Mouse (Mus musculus) liver, postnatal 0 days (tissue): ENCODE data around the gene Prkd2. TPM values are rescaled to one million over a fixed set of nuclear protein-coding genes. Genes with fewer than 3 reads are reported as not detected.

Source experiments
- ATAC-seq: fragments of 200-750 bp; cut with Nextera tagmentation; 2 replicates; pipeline ENCODE4 v1.8.0; 2017; ENCODE audit warnings: mild to moderate bottlenecking, moderate library complexity
- DNase-seq: peaks from one replicate; pipeline ENCODE4 v3.0.0-alpha.2; 2016
- H3K27ac ChIP-seq: fragments of 300-500 bp; sonication (generic); 2 replicates; pipeline ENCODE4 v1.5.1; 2014; ENCODE audit warnings: antibody characterized with exemption, moderate library complexity, mild to moderate bottlenecking, low read depth
- H3K27me3 ChIP-seq: fragments of 300-500 bp; sonication (generic); 2 replicates; pipeline ENCODE4 v1.6.1; 2014; ENCODE audit warnings: low read length, control low read depth, mixed read lengths; ENCODE audit not compliant: insufficient read depth
- H3K36me3 ChIP-seq: fragments of 300-500 bp; sonication (generic); replicated peaks from 2 replicates; pipeline ENCODE4 v1.6.1; 2014; ENCODE audit warnings: mild to moderate bottlenecking, control low read depth, low read length, moderate library complexity, mixed read lengths; ENCODE audit not compliant: insufficient read depth
- H3K4me1 ChIP-seq: fragments of 300-500 bp; sonication (generic); 2 replicates; pipeline ENCODE4 v1.6.1; 2014; ENCODE audit warnings: antibody characterized with exemption, mild to moderate bottlenecking, control low read depth; ENCODE audit not compliant: insufficient read depth
- H3K4me2 ChIP-seq: fragments of 300-500 bp; sonication (generic); 2 replicates; pipeline ENCODE4 v1.6.1; 2014; ENCODE audit warnings: low read depth, mild to moderate bottlenecking, low read length, moderate library complexity, mixed read lengths
- H3K4me3 ChIP-seq: fragments of 300-500 bp; sonication (generic); 2 replicates; pipeline ENCODE4 v1.5.1; 2014; ENCODE audit warnings: low read depth, low read length
- H3K9ac ChIP-seq: fragments of 300-500 bp; sonication (generic); replicated peaks from 2 replicates; pipeline ENCODE4 v1.6.1; 2014; ENCODE audit warnings: mild to moderate bottlenecking, moderate library complexity
- H3K9me3 ChIP-seq: fragments of 300-500 bp; sonication (generic); 2 replicates; pipeline ENCODE4 v1.6.1; 2016; ENCODE audit warnings: mild to moderate bottlenecking, control low read depth, low read length, mixed read lengths
- CTCF ChIP-seq: sonication (generic); IDR thresholded peaks from 2 replicates; pipeline ENCODE4 v1.5.1; 2016; ENCODE audit warnings: antibody characterized with exemption, low read depth
- EP300 ChIP-seq: IDR thresholded peaks from 2 replicates; pipeline ENCODE4 v1.6.1; 2016; ENCODE audit warnings: antibody characterized with exemption, low read depth, mild to moderate bottlenecking
- WGBS: fragments of 180-500 bp; shearing (Covaris S2); extraction: QIAGEN DNeasy Blood & Tissue Kit; methylation state at CpG from one replicate; pipeline ENCODE4 v1.1.7; 2014; ENCODE audit not compliant: insufficient replicate concordance; 5-methylcytosine and 5-hydroxymethylcytosine counted together
- polyA plus RNA-seq: library from polyadenylated mRNA; unstranded; fragments of >200 nt; fragmentation: Nextera tagmentation; extraction: Ambion mirVana; gene quantifications from 2 replicates; pipeline ENCODE4 v1.2.1, GENCODE M21; 2015

Gene Prkd2
- polyA plus RNA-seq, 1 experiment from 2014 or later, result 5.0 TPM

DNA sequence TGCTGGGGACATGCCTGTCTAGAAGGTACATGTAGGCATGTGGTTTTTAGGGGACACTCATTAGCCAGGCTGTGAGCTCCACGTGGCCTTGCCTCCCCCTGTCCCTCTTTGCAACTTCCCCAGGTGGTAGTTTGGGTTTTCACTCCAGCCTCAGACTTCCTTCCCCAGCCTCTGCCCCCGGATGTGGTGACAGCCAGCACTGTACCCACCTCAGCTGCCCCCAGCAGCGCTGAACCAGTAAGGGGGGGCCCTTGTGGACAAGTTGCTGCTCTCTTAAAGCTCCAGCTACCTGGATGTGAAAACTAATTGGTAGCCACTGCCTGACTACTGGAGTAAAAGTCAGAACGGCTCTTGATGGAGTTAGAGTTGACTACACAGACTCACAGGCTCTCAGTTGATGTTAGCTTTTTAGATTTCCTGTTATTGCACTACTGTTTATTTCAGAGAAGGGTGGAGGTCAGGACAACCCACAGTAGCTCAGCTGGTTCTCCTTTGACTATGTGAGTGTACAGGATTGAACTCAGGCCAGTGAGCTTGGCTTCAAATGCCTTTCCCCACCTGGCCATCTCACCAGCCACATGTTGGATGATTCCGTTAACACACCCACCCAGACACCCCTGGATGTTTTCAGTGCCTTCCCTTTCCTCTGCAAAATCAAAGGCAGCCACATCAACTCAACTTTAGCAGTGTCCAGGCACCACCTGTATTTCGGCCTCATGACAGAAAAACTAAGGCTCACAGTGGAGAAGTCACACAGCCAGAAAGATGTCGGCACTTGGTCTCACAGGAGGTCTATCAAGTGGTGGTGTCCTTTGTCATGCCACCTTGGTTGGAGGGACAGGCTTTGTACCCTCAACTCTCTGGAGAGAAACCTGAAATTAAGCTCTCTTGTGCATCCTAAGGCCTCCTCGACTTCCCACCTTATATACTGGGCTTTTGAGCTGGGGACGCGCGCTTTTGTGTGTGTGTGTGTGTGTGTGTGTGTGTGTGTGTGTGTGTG lies 841 bp upstream of the Prkd2 start:
- Histone ChIP-seq H3K4me3 (peak overlapping the region; percentile 70), H3K4me1 (peaks cover 35% of the 10 kb centered on the region), H3K9me3 (no peaks in the 10 kb centered on the region), H3K9ac (peak overlapping the region; percentile 74), H3K36me3 (peaks cover 35% of the 10 kb centered on the region), H3K27ac (peak overlapping the region; percentile 73), H3K4me2 (peak overlapping the region; percentile 98), H3K27me3 (no peaks in the 10 kb centered on the region)
- DNase-seq (peak; percentile 59), ATAC-seq (peak; percentile 31)
- WGBS, result 26% methylated on average over 11 of the region's 11 CpGs
- TF ChIP-seq CTCF (no peak), EP300 (no peak)

DNA sequence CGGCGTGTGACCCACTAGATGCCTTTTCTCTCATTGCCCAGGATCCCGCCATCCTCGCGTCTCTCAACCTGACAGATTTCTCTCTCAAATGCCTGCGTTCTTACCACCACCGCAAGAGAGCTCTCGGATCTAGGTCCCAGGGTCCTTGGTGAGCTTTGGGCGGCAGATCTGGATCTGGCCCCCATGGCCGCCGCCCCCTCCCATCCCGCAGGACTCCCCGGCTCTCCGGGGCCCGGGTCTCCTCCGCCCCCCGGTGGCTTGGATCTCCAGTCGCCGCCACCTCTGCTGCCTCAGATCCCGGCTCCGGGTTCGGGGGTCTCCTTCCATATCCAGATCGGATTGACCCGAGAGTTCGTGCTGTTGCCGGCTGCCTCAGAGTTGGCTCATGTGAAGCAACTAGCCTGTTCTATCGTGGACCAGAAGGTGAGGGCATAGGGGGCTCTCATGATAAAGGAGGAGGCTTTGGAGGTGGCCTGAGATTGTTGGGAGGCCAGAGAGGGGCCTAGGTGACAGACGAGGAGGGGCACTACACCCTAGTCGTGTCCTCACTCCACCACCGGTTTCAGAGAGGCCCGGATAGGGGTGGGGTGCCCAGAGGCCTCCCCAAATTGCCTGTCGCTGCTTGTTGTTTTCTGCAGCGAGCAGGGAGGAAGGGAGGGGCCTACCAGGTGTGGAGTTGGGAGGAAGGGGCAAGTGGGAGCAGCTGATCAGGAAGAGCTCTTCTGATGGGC lies 904 bp downstream of the Prkd2 start:
- Histone ChIP-seq H3K9ac (peak overlapping the region; percentile 74), H3K27me3 (no peaks in the 10 kb centered on the region), H3K4me2 (peak overlapping the region; percentile 98), H3K4me3 (peak overlapping the region; percentile 70), H3K27ac (peak overlapping the region; percentile 73), H3K36me3 (peaks cover 30% of the 10 kb centered on the region), H3K9me3 (no peaks in the 10 kb centered on the region), H3K4me1 (peaks cover 35% of the 10 kb centered on the region)
- ATAC-seq (peak; percentile 16), DNase-seq (peak; percentile 46)
- TF ChIP-seq EP300 (no peak), CTCF (no peak)
- WGBS, result 2% methylated on average over 33 of the region's 33 CpGs

DNA sequence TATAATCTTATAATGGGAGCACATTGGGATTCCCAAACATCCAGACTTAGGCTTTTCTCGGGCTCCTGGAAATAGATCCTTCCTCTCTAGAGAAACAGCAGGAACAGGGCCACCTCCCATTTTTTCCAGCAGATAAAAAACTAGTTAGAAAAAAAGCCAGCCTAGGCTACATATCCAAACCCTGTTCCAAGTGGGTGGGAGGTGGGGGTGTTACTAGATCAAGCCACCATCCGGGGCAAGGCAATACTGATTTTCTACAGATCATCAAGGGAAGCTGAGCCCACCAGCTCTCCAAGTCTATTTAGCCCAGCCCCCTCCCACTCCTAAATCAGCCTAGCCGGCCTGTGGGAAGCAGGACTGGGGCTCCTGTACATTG lies 2.0 kb downstream of the Prkd2 start:
- TF ChIP-seq EP300, result no peak
- no peak for TF ChIP-seq CTCF
- peak overlapping the region; percentile 74 for H3K9ac ChIP-seq
- H3K4me3 ChIP-seq, result peak overlapping the region; percentile 70
- WGBS, result 31% methylated on average over 3 of the region's 3 CpGs
- peak overlapping the region; percentile 73 for H3K27ac ChIP-seq
- H3K9me3 ChIP-seq, result no peaks in the 10 kb centered on the region
- H3K27me3 ChIP-seq, result no peaks in the 10 kb centered on the region
- peak overlapping the region; percentile 98 for H3K4me2 ChIP-seq
- peaks cover 35% of the 10 kb centered on the region for H3K4me1 ChIP-seq
- DNase-seq (no peak), ATAC-seq (no peak)
- H3K36me3 ChIP-seq, result peaks cover 27% of the 10 kb centered on the region

DNA sequence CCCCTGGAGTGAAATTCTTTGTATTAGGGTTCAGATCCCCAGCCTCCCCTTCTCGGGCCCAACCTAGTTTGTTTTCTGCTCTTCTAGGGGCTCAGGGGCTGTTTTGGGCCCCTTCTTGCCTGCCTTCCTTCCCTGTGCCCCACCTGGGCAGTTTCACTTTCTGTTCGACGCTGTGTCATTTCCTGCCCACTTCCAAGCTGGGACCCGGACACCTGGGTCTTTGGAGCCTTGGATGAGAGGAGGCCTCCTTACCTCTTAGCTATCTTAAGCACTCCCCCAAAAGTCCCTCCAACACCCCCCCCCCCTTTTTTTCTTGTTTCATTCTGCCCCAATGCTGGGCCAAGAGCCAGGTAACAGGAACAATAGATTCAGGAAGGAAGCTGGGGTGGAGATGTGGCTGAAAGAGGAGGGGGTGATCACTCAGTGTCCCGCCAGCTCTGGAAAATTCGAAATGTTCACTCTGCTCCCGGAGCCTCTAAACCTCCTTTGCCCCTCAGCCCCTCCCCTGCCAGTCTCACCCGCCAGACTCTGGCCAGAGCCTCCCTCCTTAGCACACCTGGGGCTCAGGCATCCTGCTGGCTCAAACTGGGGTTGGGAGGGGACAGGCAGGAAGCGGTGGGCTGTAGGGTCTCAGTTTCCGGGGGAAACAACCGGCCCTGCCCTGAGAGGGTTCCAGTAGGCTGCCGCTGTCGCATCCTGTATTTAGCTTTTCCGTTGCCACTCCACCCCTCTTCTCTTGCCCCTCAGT lies 2.5 kb downstream of the Prkd2 start:
- Histone ChIP-seq H3K4me3 (peak overlapping the region; percentile 70), H3K27me3 (no peaks in the 10 kb centered on the region), H3K9ac (peak overlapping the region; percentile 74), H3K4me2 (peak overlapping the region; percentile 98), H3K9me3 (no peaks in the 10 kb centered on the region), H3K4me1 (peaks cover 35% of the 10 kb centered on the region), H3K27ac (peak overlapping the region; percentile 73), H3K36me3 (peaks cover 27% of the 10 kb centered on the region)
- WGBS, result 16% methylated on average over 14 of the region's 14 CpGs
- ATAC-seq (peak; percentile 12; the same call in 1 of the 2 replicates), DNase-seq (peak; percentile 42)
- TF ChIP-seq CTCF (no peak), EP300 (no peak)

DNA sequence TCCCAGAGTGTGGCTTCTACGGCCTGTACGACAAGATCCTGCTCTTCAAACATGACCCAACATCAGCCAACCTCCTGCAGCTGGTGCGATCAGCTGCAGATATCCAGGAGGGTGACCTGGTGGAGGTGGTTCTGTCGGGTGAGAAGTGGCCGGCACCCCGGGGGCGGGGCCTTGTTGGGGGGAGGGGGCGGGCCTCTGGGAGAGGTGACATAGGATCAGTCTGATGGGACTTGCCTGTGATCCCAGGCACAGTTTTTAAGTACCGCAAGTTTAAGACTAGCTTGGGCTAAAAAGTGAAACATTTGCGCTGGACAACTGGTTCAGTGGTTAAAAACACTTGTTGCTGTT lies 3.1 kb downstream of the Prkd2 start:
- no peak for TF ChIP-seq EP300
- TF ChIP-seq CTCF, result no peak
- no peaks in the 10 kb centered on the region for H3K27me3 ChIP-seq
- no peak for ATAC-seq
- peak overlapping the region; percentile 73 for H3K27ac ChIP-seq
- DNase-seq, result no peak
- no peaks in the 10 kb centered on the region for H3K9me3 ChIP-seq
- peaks cover 33% of the 10 kb centered on the region for H3K4me1 ChIP-seq
- peaks cover 26% of the 10 kb centered on the region for H3K36me3 ChIP-seq
- peak overlapping the region; percentile 74 for H3K9ac ChIP-seq
- 31% methylated on average over 10 of the region's 10 CpGs for WGBS
- peak overlapping the region; percentile 98 for H3K4me2 ChIP-seq
- H3K4me3 ChIP-seq, result peak overlapping the region; percentile 70
